Mouse (Mus musculus) embryonic facial prominence, embryonic 13.5 days (tissue): Measurements from ENCODE around the gene Ins2. TPM values are rescaled to one million over a fixed set of nuclear protein-coding genes. Genes with fewer than 3 reads are reported as not detected.
A peak's percentile ranks its signal among the peaks of the same experiment; 100 is the strongest.

Experiments
- ATAC-seq: fragments of 200-750 bp; cut with Nextera tagmentation; 2 replicates; pipeline ENCODE4 v1.8.0; 2017; ENCODE audit warnings: low read depth; ENCODE audit not compliant: insufficient number of reproducible peaks, insufficient read depth, low FRiP score, low TSS enrichment
- H3K27ac ChIP-seq: fragments of 300-500 bp; sonication (generic); 2 replicates; pipeline ENCODE4 v1.5.1; 2015; ENCODE audit warnings: moderate library complexity, mild to moderate bottlenecking, inconsistent platforms
- H3K27me3 ChIP-seq: fragments of 300-500 bp; sonication (generic); 2 replicates; pipeline ENCODE4 v1.6.1; 2015; ENCODE audit warnings: mild to moderate bottlenecking, inconsistent platforms
- H3K36me3 ChIP-seq: fragments of 300-500 bp; sonication (generic); 2 replicates; pipeline ENCODE4 v1.6.1; 2015; ENCODE audit warnings: mild to moderate bottlenecking, inconsistent platforms
- H3K4me1 ChIP-seq: fragments of 300-500 bp; sonication (generic); 2 replicates; pipeline ENCODE4 v1.6.1; 2015; ENCODE audit warnings: inconsistent platforms
- H3K4me2 ChIP-seq: fragments of 300-500 bp; sonication (generic); 2 replicates; pipeline ENCODE4 v1.6.1; 2015; ENCODE audit warnings: moderate library complexity, mild to moderate bottlenecking, inconsistent platforms
- H3K4me3 ChIP-seq: fragments of 300-500 bp; sonication (generic); 2 replicates; pipeline ENCODE4 v1.5.1; 2015; ENCODE audit warnings: mild to moderate bottlenecking, inconsistent platforms
- H3K9ac ChIP-seq: fragments of 300-500 bp; sonication (generic); 2 replicates; pipeline ENCODE4 v1.6.1; 2015; ENCODE audit warnings: mild to moderate bottlenecking, inconsistent platforms
- H3K9me3 ChIP-seq: fragments of 300-500 bp; sonication (generic); 2 replicates; pipeline ENCODE4 v1.6.1; 2016; ENCODE audit warnings: inconsistent platforms
- WGBS: fragments of 180-500 bp; shearing (Covaris S2); methylation state at CpG from one replicate; pipeline ENCODE4 v1.1.7; 2015; ENCODE audit warnings: mixed read lengths; 5-methylcytosine and 5-hydroxymethylcytosine counted together
- polyA plus RNA-seq: library from polyadenylated mRNA; unstranded; fragments of >200 nt; fragmentation: Nextera tagmentation; extraction: Ambion mirVana; gene quantifications from 2 replicates; pipeline ENCODE4 v1.2.1, GENCODE M21; 2015

The Ins2 gene
- polyA plus RNA-seq, result not detected in 2 replicates

DNA sequence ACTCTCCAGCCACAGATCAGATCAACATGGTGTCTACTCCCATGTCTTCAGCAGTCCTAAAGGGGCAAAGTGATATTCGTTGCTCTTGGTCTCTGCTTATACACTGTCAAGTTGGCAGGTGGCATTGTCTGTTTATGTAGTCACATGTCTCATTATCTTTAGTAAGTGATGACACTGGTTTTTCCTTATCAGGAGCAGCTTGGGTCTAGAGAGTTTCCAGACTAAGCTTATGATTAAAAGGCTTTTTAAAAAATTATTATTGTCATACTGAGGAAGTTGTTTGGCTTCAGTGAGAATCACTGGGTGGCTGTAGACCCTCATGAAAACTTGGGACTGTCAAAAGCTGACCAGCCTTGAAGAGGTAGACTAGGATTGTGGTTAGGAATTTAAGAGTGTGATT lies at the start of gene Ins2:
Gene Ins2, minus strand, starts transcription at position 101 of the 400 bp plus-strand sequence.
- Histone ChIP-seq H3K4me1 (no peaks in the 10 kb centered on the region), H3K9me3 (no peaks in the 10 kb centered on the region), H3K4me2 (no peak within 1 kb of the TSS), H3K27me3 (no peaks in the 10 kb centered on the region), H3K36me3 (no peaks in the 10 kb centered on the region), H3K9ac (no peak within 1 kb of the TSS), H3K27ac (no peak within 1 kb of the TSS), H3K4me3 (no peak within 1 kb of the TSS)
- ATAC-seq, result no peak
- WGBS, result 80% methylated on average over 1 of the region's 1 CpGs

DNA sequence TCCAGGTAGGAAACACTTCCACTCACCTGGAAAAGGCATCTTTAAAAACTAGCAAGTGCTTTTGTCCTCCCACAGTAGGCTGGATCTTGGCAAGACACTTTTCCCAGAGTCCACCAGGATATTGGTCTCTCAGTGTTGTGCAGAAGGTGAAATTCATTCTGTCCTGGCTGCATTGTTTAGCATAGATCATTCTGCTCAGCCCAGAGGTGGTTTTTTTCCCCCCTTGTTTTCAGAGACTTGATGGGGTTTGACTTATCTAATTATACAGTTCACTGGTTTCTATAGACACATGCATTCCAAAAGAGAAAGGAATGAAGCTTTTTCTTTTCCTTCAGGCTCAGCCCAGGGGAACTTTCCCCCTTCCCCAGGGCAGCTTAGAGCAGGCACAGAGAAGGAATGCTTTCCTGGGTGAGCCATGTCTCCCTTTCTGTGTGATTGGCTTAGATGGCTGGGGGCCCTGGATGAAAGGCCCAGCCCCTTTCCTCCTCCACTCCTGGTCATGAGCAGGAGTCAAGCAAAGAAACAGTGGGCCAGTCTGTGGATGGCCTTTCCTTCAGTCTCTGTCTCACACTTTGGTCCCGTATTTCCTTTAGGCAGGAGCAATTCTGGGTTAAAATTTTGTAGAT lies 49.6 kb upstream of the Ins2 start:
- no peak overlapping the region for H3K4me2 ChIP-seq
- H3K4me1 ChIP-seq, result peaks cover 19% of the 10 kb centered on the region
- no peaks in the 10 kb centered on the region for H3K9me3 ChIP-seq
- H3K27me3 ChIP-seq, result no peaks in the 10 kb centered on the region
- no peak overlapping the region for H3K9ac ChIP-seq
- no peak overlapping the region for H3K4me3 ChIP-seq
- no peaks in the 10 kb centered on the region for H3K36me3 ChIP-seq
- H3K27ac ChIP-seq, result peak overlapping the region; percentile 48
- 47% methylated on average over 1 of the region's 1 CpGs for WGBS
- ATAC-seq, result peak; percentile 43; the same call in 1 of the 2 replicates

DNA sequence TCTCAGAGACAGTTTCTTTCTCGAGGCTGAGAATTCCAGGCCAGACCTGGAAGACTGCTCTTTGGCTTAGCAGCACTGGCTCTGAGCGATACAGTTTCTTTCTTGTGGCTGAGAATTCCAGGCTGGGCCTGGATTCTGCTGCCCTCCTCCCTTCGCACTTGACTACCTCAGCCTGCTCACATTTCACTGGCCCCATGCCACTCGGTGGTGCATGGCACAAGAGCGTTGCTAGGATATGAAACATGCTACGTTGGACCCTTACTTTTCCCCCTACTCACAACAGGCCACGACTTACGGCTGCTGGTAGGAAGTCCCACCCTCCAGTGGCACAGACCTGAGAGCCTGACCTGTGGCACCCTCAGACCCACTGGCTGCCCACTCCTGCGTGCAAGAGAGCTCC lies 46.5 kb upstream of the Ins2 start:
- no peaks in the 10 kb centered on the region for H3K9me3 ChIP-seq
- no peak overlapping the region for H3K9ac ChIP-seq
- 69% methylated on average over 9 of the region's 9 CpGs for WGBS
- peaks cover 17% of the 10 kb centered on the region for H3K4me1 ChIP-seq
- H3K4me2 ChIP-seq, result no peak overlapping the region
- ATAC-seq, result no peak
- H3K36me3 ChIP-seq, result no peaks in the 10 kb centered on the region
- H3K27me3 ChIP-seq, result no peaks in the 10 kb centered on the region
- H3K4me3 ChIP-seq, result no peak overlapping the region
- peak overlapping the region; percentile 44; the same call in 1 of the 2 replicates for H3K27ac ChIP-seq

DNA sequence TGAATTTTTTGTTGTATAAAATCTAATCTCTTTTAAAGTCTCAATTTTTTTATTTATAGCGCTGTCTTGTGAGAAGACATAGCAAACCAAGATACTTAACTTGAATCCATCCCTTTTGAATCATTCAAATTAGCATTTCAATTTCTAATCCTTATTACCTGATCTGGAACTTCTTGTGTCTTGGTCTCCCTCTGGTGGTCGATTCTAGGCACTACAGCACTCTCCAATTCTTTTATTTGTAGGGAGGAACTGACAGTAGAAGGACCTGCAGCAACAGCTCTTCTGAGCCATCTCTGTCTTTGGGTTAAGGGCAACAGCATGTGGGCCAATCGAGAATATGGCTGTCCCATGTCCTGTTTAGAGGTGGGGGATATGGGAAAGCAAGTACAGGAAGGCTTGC lies 5.4 kb downstream of the Ins2 start:
- no peaks in the 10 kb centered on the region for H3K9me3 ChIP-seq
- WGBS, result 8% methylated on average over 3 of the region's 3 CpGs
- no peaks in the 10 kb centered on the region for H3K4me1 ChIP-seq
- H3K9ac ChIP-seq, result no peak overlapping the region
- no peaks in the 10 kb centered on the region for H3K36me3 ChIP-seq
- H3K27me3 ChIP-seq, result no peaks in the 10 kb centered on the region
- H3K4me3 ChIP-seq, result no peak overlapping the region
- no peak for ATAC-seq
- H3K4me2 ChIP-seq, result no peak overlapping the region
- no peak overlapping the region for H3K27ac ChIP-seq

DNA sequence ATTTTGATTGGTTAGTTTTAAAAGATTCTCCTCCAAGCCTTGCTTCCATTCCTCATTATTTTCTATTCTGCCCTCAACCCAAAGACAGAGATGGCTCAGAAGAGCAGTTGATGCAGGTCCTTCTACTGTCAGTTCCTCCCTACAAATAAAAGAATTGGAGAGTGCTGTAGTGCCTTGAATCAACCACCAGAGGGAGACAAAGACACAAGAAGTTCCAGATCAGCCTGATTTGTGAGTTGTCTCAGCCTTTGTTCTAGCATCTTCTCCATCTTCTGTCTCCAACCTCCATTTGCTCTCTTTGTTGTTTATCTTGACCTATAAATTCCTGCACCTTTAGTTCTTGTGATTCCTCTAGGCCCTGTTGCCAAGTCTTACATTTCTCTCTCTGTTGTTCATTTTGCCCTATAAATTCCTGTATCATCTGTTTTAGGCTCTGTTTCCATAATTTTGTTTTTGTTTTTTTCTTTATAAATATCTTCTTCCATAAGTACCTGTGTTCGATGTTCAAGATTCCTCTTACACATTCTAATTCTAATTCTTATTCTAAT lies 6.2 kb downstream of the Ins2 start:
- no peaks in the 10 kb centered on the region for H3K36me3 ChIP-seq
- no peaks in the 10 kb centered on the region for H3K27me3 ChIP-seq
- H3K9me3 ChIP-seq, result no peaks in the 10 kb centered on the region
- no peak overlapping the region for H3K27ac ChIP-seq
- H3K4me2 ChIP-seq, result no peak overlapping the region
- no peak overlapping the region for H3K4me3 ChIP-seq
- no peaks in the 10 kb centered on the region for H3K4me1 ChIP-seq
- H3K9ac ChIP-seq, result no peak overlapping the region
- no peak for ATAC-seq
- WGBS, result 67% methylated on average over 1 of the region's 1 CpGs

DNA sequence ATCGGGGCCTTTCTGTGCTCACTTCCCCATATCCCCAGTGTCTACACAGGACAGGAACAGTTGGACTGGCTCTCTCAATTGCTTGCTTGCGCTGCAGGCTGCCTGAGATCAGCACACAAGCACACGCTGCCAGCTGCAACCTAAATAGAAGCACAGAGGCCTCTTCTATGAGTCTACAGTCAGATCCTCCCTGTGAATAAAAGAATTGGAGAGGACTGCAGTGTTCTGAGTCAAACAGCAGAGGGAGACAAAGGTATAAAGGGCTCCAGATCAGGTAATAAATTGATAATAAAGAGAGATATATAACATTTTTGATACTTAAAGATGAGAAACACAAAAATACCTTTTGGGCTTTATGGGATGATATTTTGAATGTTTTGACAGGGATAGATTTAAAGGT lies 17.2 kb downstream of the Ins2 start:
- Histone ChIP-seq H3K27ac (no peak overlapping the region), H3K9ac (no peak overlapping the region), H3K9me3 (no peaks in the 10 kb centered on the region), H3K4me1 (no peaks in the 10 kb centered on the region), H3K4me3 (no peak overlapping the region), H3K27me3 (no peaks in the 10 kb centered on the region), H3K36me3 (no peaks in the 10 kb centered on the region), H3K4me2 (no peak overlapping the region)
- no peak for ATAC-seq
- 57% methylated on average over 3 of the region's 3 CpGs for WGBS

DNA sequence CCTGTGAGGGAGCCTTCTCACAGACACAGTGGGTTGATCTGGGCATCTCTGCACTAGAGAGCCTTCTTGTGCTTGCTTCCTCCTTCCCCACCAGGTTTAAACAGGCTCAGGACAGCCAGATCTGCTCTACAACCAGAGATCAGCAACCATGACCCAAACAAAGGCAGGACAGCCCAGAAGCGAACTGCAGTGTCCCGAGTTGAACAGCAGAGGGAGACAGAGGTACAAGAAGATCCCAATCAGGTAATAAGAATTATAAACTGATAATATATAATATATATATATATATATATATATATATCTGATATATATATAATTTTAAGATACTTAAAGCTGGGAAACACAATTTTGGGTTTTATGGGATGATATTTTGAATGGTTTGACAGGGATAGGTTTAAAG lies 22.5 kb downstream of the Ins2 start:
- Histone ChIP-seq H3K9ac (no peak overlapping the region), H3K27me3 (no peaks in the 10 kb centered on the region), H3K36me3 (no peaks in the 10 kb centered on the region), H3K4me1 (no peaks in the 10 kb centered on the region), H3K9me3 (no peaks in the 10 kb centered on the region), H3K4me2 (no peak overlapping the region), H3K4me3 (no peak overlapping the region), H3K27ac (no peak overlapping the region)
- ATAC-seq, result no peak
- WGBS, result 0% methylated on average over 2 of the region's 2 CpGs

DNA sequence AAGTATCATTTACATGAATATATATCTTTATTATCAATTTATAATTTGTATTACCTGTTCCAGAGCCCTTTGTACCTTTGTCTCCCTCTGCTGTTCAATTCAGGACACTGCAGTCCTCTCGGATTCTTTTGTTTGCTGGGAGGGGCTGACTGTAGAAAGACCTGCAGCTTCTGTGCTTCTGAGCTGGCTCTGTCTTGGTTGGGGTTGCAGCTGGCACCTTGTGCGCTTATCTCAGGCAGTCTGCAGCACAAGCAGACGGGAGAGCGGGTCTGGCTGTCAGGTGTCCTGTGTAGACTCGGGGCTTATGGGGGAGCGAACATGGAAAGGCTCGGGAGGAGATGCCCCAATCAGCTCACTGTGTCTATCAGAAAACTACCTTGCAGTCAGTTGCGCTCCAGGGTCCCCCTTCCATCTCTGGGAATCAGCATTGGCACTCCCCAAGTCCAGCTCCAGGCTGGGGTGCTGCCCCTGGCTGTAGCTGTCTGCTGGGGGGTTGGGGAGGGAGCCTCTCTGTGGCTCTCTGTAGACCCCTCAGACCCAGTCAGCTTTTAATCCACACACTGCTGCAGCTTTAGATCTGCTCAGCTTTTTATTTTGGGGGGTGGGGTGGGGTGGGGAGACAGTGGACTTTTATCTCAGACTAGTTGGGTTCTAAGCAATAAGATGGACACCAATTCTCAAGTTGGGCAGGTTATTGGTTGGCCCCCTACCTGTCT lies 28.2 kb downstream of the Ins2 start:
- ATAC-seq, result no peak; the same call in 1 of the 2 replicates

DNA sequence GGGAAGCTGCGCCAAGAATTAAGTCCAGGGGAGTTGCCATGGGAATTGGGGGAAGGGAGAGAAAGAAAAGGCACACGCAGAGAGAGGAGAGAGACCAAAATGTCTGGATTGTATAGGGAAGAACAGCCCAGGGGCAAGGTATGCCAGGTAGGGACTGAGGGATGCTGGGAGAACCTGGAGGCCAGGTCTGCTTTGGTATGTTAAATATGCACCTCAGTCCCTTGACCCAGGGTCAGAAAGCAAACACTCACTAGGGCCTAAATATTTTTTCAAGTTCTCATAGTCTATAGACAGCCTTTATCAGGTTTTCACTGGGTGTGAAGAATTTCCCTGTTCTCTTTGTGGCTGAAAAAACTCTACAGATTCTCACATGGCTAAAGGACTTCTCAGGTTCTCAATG lies 36.3 kb downstream of the Ins2 start:
- WGBS, result 67% methylated on average over 2 of the region's 2 CpGs
- no peak for ATAC-seq
- no peaks in the 10 kb centered on the region for H3K9me3 ChIP-seq

More for the DNA sequence above, 28.2 kb downstream of the Ins2 start:
- H3K36me3 ChIP-seq, result no peaks in the 10 kb centered on the region
- H3K9me3 ChIP-seq, result no peaks in the 10 kb centered on the region
- H3K27me3 ChIP-seq, result no peaks in the 10 kb centered on the region
- no peak overlapping the region for H3K27ac ChIP-seq
- peak overlapping the region; percentile 25 for H3K4me3 ChIP-seq
- H3K9ac ChIP-seq, result peak overlapping the region; percentile 46
- 14% methylated on average over 8 of the region's 8 CpGs for WGBS
- peak overlapping the region; percentile 56 for H3K4me2 ChIP-seq
- peaks cover 3% of the 10 kb centered on the region; the same call in 1 of the 2 replicates for H3K4me1 ChIP-seq

DNA sequence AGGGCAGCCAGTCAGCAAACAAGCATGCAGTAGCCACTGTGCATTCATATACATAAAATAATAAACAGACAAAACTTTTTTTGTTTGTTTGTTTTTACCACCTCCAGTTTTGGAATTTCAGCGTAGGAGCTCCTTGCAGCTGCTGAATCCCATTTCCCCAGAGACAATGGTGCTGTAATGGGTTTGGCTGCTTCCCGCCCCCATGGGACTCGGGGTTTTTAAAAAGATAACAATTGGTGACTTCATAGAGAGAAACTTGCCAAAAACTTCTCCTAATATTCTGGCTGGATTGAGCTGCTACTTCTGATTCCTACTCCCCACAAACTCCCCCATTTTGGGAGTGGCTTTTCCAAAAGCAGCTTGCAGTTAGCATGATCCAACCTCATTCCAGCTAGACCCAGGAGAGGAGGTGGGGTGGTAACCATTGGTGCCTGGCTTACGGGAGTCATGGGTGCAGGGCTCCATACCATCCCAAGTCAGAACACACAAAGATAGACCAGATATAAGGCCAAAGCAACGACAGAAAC lies 43.8 kb downstream of the Ins2 start:
- 69% methylated on average over 5 of the region's 5 CpGs for WGBS
- no peak overlapping the region for H3K4me3 ChIP-seq
- H3K36me3 ChIP-seq, result no peaks in the 10 kb centered on the region
- no peak overlapping the region for H3K4me2 ChIP-seq
- H3K27me3 ChIP-seq, result no peaks in the 10 kb centered on the region
- ATAC-seq, result no peak
- H3K27ac ChIP-seq, result no peak overlapping the region
- H3K9me3 ChIP-seq, result no peaks in the 10 kb centered on the region
- H3K9ac ChIP-seq, result no peak overlapping the region
- no peaks in the 10 kb centered on the region for H3K4me1 ChIP-seq

More for the DNA sequence above, 36.3 kb downstream of the Ins2 start:
- no peak overlapping the region for H3K4me3 ChIP-seq
- H3K9ac ChIP-seq, result no peak overlapping the region
- H3K27ac ChIP-seq, result no peak overlapping the region
- H3K27me3 ChIP-seq, result no peaks in the 10 kb centered on the region
- H3K4me2 ChIP-seq, result no peak overlapping the region
- no peaks in the 10 kb centered on the region for H3K36me3 ChIP-seq
- no peaks in the 10 kb centered on the region for H3K4me1 ChIP-seq

DNA sequence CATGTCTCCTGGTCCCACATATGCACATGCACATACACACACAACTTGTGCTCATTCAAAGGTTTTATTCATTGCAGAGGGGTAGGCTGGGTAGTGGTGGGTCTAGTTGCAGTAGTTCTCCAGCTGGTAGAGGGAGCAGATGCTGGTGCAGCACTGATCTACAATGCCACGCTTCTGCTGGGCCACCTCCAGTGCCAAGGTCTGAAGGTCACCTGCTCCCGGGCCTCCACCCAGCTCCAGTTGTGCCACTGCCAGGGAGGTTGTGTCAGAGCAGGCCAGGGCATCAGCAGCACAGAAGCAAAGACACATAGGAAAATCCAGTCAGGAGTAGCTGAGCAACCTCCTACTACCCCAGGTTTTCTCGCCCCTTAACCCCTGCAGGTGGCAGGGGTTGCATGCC lies 64.6 kb downstream of the Ins2 start:
- H3K4me2 ChIP-seq, result no peak overlapping the region
- H3K9me3 ChIP-seq, result no peaks in the 10 kb centered on the region
- H3K36me3 ChIP-seq, result no peaks in the 10 kb centered on the region
- no peak overlapping the region for H3K27ac ChIP-seq
- no peak for ATAC-seq
- no peak overlapping the region for H3K4me3 ChIP-seq
- no peak overlapping the region for H3K9ac ChIP-seq
- 86% methylated on average over 3 of the region's 3 CpGs for WGBS
- peaks cover 7% of the 10 kb centered on the region; the same call in 1 of the 2 replicates for H3K4me1 ChIP-seq
- H3K27me3 ChIP-seq, result no peaks in the 10 kb centered on the region

DNA sequence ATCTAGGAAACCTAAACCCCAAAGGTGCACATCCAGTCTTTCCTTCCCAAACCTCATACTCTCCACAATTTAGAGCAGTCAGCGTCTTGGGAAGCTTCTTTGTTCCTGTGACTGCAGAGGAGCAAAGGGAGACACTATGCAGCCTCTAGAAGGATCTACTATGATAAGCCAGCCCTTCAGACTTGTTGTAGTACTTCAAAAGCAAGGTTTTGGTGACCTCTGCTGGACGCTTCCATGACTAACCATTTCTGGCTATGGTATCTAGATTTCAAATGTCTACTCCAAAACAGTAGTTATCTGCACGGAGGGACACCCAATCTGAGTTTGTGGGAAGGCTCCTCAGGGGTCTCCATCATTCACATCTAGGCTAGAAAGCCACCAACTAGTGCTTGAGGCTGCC lies 67.5 kb downstream of the Ins2 start:
- Histone ChIP-seq H3K27me3 (no peaks in the 10 kb centered on the region), H3K4me2 (no peak overlapping the region), H3K4me1 (peaks cover 7% of the 10 kb centered on the region; the same call in 1 of the 2 replicates), H3K9me3 (peaks cover 5% of the 10 kb centered on the region), H3K27ac (no peak overlapping the region), H3K4me3 (no peak overlapping the region), H3K9ac (no peak overlapping the region), H3K36me3 (no peaks in the 10 kb centered on the region)
- WGBS, result 3% methylated on average over 3 of the region's 3 CpGs
- no peak for ATAC-seq
